26 mouse cellular contexts compared by ENCODE assay signal in genomic region chr1:66730581-66730980, GRCm38 (mm10). TPM values are rescaled to one million over a fixed set of nuclear protein-coding genes. Genes with fewer than 3 reads are reported as not detected.
DNase-seq lines count a peak whose midpoint lies in the region; ATAC-seq and TF ChIP-seq lines count a peak whose summit lies in the region.
"Had no signal": no experiment of that assay in that cellular context is flagged by ENCODE, and none has a peak within 500 bp of the region (broad histone marks: within the 10 kb centered on the region; RNA-seq: fewer than 3 reads in every experiment).

No protein-coding gene starts in this region.

- no peak overlapping the region for H3K4me2 ChIP-seq in intestine, embryonic 16.5 days (ENCODE audit: low read depth, low read length)
- H3K4me2 ChIP-seq: embryonic facial prominence, embryonic 13.5 days; forebrain, embryonic 12.5 days; forebrain, embryonic 15.5 days; heart, embryonic 13.5 days; hindbrain, embryonic 12.5 days; hindbrain, embryonic 15.5 days had no signal

- H3K9ac ChIP-seq in MEL (ENCODE audit: control insufficient read depth, low read depth, low read length, poor library complexity, severe bottlenecking), result no peak overlapping the region
- no peak overlapping the region for H3K9ac ChIP-seq in intestine, embryonic 16.5 days (ENCODE audit: low read depth, low read length)
- H3K9ac ChIP-seq: embryonic facial prominence, embryonic 13.5 days; forebrain, embryonic 12.5 days; forebrain, embryonic 15.5 days; heart, embryonic 13.5 days; hindbrain, embryonic 12.5 days; hindbrain, embryonic 15.5 days had no signal

- WGBS in intestine, embryonic 16.5 days, result 44% methylated on average over 1 of the region's 1 CpGs
- WGBS in lung, adult 2 months, result 50% methylated on average over 1 of the region's 1 CpGs

- no peak overlapping the region for H3K4me3 ChIP-seq in MEL (ENCODE audit: control insufficient read depth in 1 of 2, insufficient read depth in 1 of 2, low read depth in 2 of 2, low read length in 2 of 2)
- no peak overlapping the region for H3K4me3 ChIP-seq in intestine, embryonic 16.5 days (ENCODE audit: low read length)
- no peak overlapping the region for H3K4me3 ChIP-seq in lung, adult 2 months (replicated peaks; ENCODE audit: extremely low read depth, low read depth, low read length)
- H3K4me3 ChIP-seq in left cerebral cortex, adult 2 months, result no peak overlapping the region
- H3K4me3 ChIP-seq: embryonic facial prominence, embryonic 10.5 days; embryonic facial prominence, embryonic 13.5 days; erythroblast, embryonic 14.5 days; forebrain, embryonic 12.5 days; forebrain, embryonic 15.5 days; heart, adult 2 months; heart, embryonic 10.5 days; heart, embryonic 13.5 days; hindbrain, embryonic 12.5 days; hindbrain, embryonic 15.5 days had no signal

- no peak for TF ChIP-seq POLR2A in MEL (IDR thresholded peaks at IDR 0.05; ENCODE audit: control insufficient read depth in 1 of 2, insufficient read depth in 1 of 2, low read depth in 1 of 2, low read length in 2 of 2, poor library complexity in 1 of 2)
- TF ChIP-seq POLR2A in lung, adult 2 months (IDR thresholded peaks at IDR 0.05; ENCODE audit: borderline replicate concordance, extremely low read depth, low read depth, low read length), result no peak

- DNase-seq in MEL (ENCODE audit: low read depth, low spot score), result peak; percentile 32
- no peak for DNase-seq in cerebellum, adult 11 months
- DNase-seq in lung, adult 2 months, result no peak
- no peak for DNase-seq in left cerebral cortex, adult 2 months (ENCODE audit: extremely low spot score in 1 of 2, low spot score in 2 of 2)
- DNase-seq: adrenal gland, adult 8-10 months; adrenal gland, postnatal 25 days; cerebellum, adult 18-20 months; cerebellum, adult 9-10 months; cerebellum, postnatal 14 days; gastrocnemius, postnatal 25 days; heart, adult 2 months; heart, postnatal 14 days; kidney, adult 11 months had no signal

- no peaks in the 10 kb centered on the region for H3K9me3 ChIP-seq in MEL (replicated peaks; ENCODE audit: insufficient read depth, low read length)
- H3K9me3 ChIP-seq in intestine, embryonic 16.5 days (ENCODE audit: control insufficient read depth, low read length), result no peaks in the 10 kb centered on the region
- H3K9me3 ChIP-seq: embryonic facial prominence, embryonic 10.5 days; embryonic facial prominence, embryonic 13.5 days; forebrain, embryonic 12.5 days; forebrain, embryonic 15.5 days; heart, embryonic 10.5 days; hindbrain, embryonic 12.5 days; hindbrain, embryonic 15.5 days had no signal

- H3K27ac ChIP-seq in MEL (ENCODE audit: control insufficient read depth, low read depth, low read length), result no peak overlapping the region
- no peak overlapping the region for H3K27ac ChIP-seq in intestine, embryonic 16.5 days (ENCODE audit: low read length)
- H3K27ac ChIP-seq in left cerebral cortex, adult 2 months, result no peak overlapping the region
- H3K27ac ChIP-seq: embryonic facial prominence, embryonic 10.5 days; embryonic facial prominence, embryonic 13.5 days; forebrain, embryonic 12.5 days; forebrain, embryonic 15.5 days; heart, adult 2 months; heart, embryonic 10.5 days; heart, embryonic 13.5 days; hindbrain, embryonic 12.5 days; hindbrain, embryonic 15.5 days had no signal

- H3K4me1 ChIP-seq in MEL (ENCODE audit: control insufficient read depth in 1 of 2, insufficient read depth in 2 of 2, low read length in 2 of 2), result no peaks in the 10 kb centered on the region
- H3K4me1 ChIP-seq in intestine, embryonic 16.5 days (ENCODE audit: control insufficient read depth, insufficient read depth, low read length), result no peaks in the 10 kb centered on the region
- no peaks in the 10 kb centered on the region for H3K4me1 ChIP-seq in lung, adult 2 months (ENCODE audit: control insufficient read depth, insufficient read depth, low read length)
- H3K4me1 ChIP-seq: embryonic facial prominence, embryonic 10.5 days; embryonic facial prominence, embryonic 13.5 days; forebrain, embryonic 12.5 days; forebrain, embryonic 15.5 days; heart, embryonic 10.5 days; heart, embryonic 13.5 days; hindbrain, embryonic 12.5 days; hindbrain, embryonic 15.5 days had no signal

- H3K27me3 ChIP-seq in MEL (ENCODE audit: control insufficient read depth in 1 of 2, insufficient read depth in 2 of 2, low read length in 2 of 2), result no peaks in the 10 kb centered on the region
- H3K27me3 ChIP-seq in intestine, embryonic 16.5 days (replicated peaks; ENCODE audit: control insufficient read depth, insufficient read depth, low read length), result no peaks in the 10 kb centered on the region
- H3K27me3 ChIP-seq: embryonic facial prominence, embryonic 13.5 days; forebrain, embryonic 12.5 days; forebrain, embryonic 15.5 days; heart, embryonic 13.5 days; hindbrain, embryonic 12.5 days; hindbrain, embryonic 15.5 days had no signal

- no peak for TF ChIP-seq CTCF in MEL (IDR thresholded peaks at IDR 0.05 in 2 of 3, conservative IDR thresholded peaks at IDR 0.05 in 1 of 3; ENCODE audit: control insufficient read depth in 1 of 3, insufficient read depth in 1 of 3, low read depth in 2 of 3, low read length in 3 of 3, poor library complexity in 1 of 3, severe bottlenecking in 1 of 3)
- TF ChIP-seq CTCF in lung, adult 2 months (IDR thresholded peaks at IDR 0.05; ENCODE audit: insufficient read depth, low read length), result no peak
- no peak for TF ChIP-seq CTCF in left cerebral cortex, adult 2 months (IDR thresholded peaks at IDR 0.05)

- H3K79me2 ChIP-seq in MEL (ENCODE audit: control insufficient read depth, insufficient read depth, low read length, poor library complexity), result no peaks in the 10 kb centered on the region

- no peak for TF ChIP-seq EP300 in MEL (IDR thresholded peaks at IDR 0.05; ENCODE audit: low read depth in 1 of 2, low read length in 2 of 2)

- intact Hi-C loops in left cerebral cortex, adult 2 months (cut with DNase I), result no loop called here

- ATAC-seq in intestine, embryonic 16.5 days, result peak; percentile 84
- peak; percentile 30; the same call in 1 of the 2 replicates for ATAC-seq in megakaryocyte, adult 5-6 weeks (ENCODE audit: poor library complexity, severe bottlenecking)
- ATAC-seq: activated CD4-positive, CD25-positive, alpha-beta regulatory T cell, adult 4 months; CD4-positive, CD25-positive, alpha-beta regulatory T cell, adult 4 months; forebrain, embryonic 15.5 days had no signal

- peaks cover 0 to 6% of the 10 kb centered on the region in 2 experiments; a peak in 3 of 4 replicates for H3K36me3 ChIP-seq in MEL (ENCODE audit: control insufficient read depth in 1 of 2, insufficient read depth in 2 of 2, low read length in 2 of 2)
- H3K36me3 ChIP-seq in intestine, embryonic 16.5 days (ENCODE audit: control insufficient read depth, insufficient read depth, low read length), result peaks cover 2% of the 10 kb centered on the region; the same call in 1 of the 2 replicates

- no peak for TF ChIP-seq RAD21 in MEL (IDR thresholded peaks at IDR 0.05; ENCODE audit: low read depth, low read length)

TF ChIP-seq in MEL, 35 proteins besides CTCF, POLR2A, EP300 and RAD21:
- no peak for TF ChIP-seq NELFE (IDR thresholded peaks at IDR 0.05; ENCODE audit: low read depth, low read length)
- TF ChIP-seq SMC3 (IDR thresholded peaks at IDR 0.05; ENCODE audit: low read depth, low read length), result no peak
- TF ChIP-seq ZMIZ1 (IDR thresholded peaks at IDR 0.05; ENCODE audit: low read depth, low read length), result no peak
- no peak for TF ChIP-seq MAFK (IDR thresholded peaks at IDR 0.05; ENCODE audit: borderline replicate concordance, low read depth, low read length)
- no peak for TF ChIP-seq E2F4 (IDR thresholded peaks at IDR 0.05; ENCODE audit: borderline replicate concordance, low read depth, low read length)
- no peak for TF ChIP-seq SIN3A (IDR thresholded peaks at IDR 0.05; ENCODE audit: low read length)
- no peak for TF ChIP-seq UBTF (IDR thresholded peaks at IDR 0.05; ENCODE audit: borderline replicate concordance, insufficient read depth, low read depth, low read length)
- no peak for TF ChIP-seq USF1 (IDR thresholded peaks at IDR 0.05; ENCODE audit: low read depth, low read length)
- TF ChIP-seq CHD2 (IDR thresholded peaks at IDR 0.05; ENCODE audit: low read length), result no peak
- TF ChIP-seq KAT2A (conservative IDR thresholded peaks at IDR 0.05; ENCODE audit: low read depth, low read length), result no peak
- no peak for TF ChIP-seq MAZ (IDR thresholded peaks at IDR 0.05; ENCODE audit: low read depth, low read length)
- no peak for TF ChIP-seq CHD1 (IDR thresholded peaks at IDR 0.05; ENCODE audit: low read depth, low read length)
- no peak for TF ChIP-seq GATA1 (IDR thresholded peaks at IDR 0.05; ENCODE audit: low read depth, low read length)
- TF ChIP-seq MAX (IDR thresholded peaks at IDR 0.05; ENCODE audit: low read length), result no peak

RNA-seq across cellular contexts. Expression of gene Rpe, which starts 29.9 kb away (rescaled TPM):
- 27.0 and 31.8 TPM in 2 replicates for total RNA-seq in MEL (2012; rRNA removed)
- polyA plus RNA-seq in MEL (2012; ENCODE audit: insufficient read depth in 1 of 2, insufficient read length in 2 of 2, low read depth in 1 of 2, low replicate concordance in 2 of 2, missing spikeins in 1 of 2), result 10 to 100 TPM in 1 of 2 experiments, not detected in 1; 32.2 TPM
- 69.9 and 74.8 TPM in 2 replicates for polyA plus RNA-seq in intestine, embryonic 16.5 days (2015; fragmentation: Nextera tagmentation; extraction: Ambion mirVana)
- total RNA-seq in megakaryocyte, adult 5-6 weeks (2015), result 52.5 and 61.6 TPM in 2 replicates
- total RNA-seq in megakaryocyte, adult 5-6 weeks (2017), result 55.9 and 58.9 TPM in 2 replicates
- polyA plus RNA-seq in lung, adult 2 months (2012; rRNA removed), result 14.0 and 17.0 TPM in 2 replicates
- total RNA-seq in left cerebral cortex, adult 2 months (2021), result 10 to 100 TPM; 34.6 to 38.5 TPM
